Mouse (Mus musculus): Measurements from ENCODE around the gene Ms4a4c. TPM values are rescaled to one million over a fixed set of nuclear protein-coding genes. Genes with fewer than 3 reads are reported as not detected.
"Not testable (repeated sequence)": the region's sequence is repeated elsewhere in the genome, so short reads cannot be mapped to it uniquely, and the experiment has no call there.

Ms4a4c gene
- total and polyA plus RNA-seq, 2 experiments from 2014 or later = 0.94 TPM; not detected in 1

GRCm38 (mm10) chr19:11466471-11466870 lies 61.9 kb downstream of the Ms4a4c start:
- Histone ChIP-seq H3K9ac (replicated peaks; ENCODE audit: low read depth, low read length) (no peak overlapping the region), H3K4me3 (ENCODE audit: low read depth, low read length) (no peak overlapping the region), H3K36me3 (replicated peaks; ENCODE audit: control insufficient read depth, insufficient read depth, low read length) (no peaks in the 10 kb centered on the region), H3K4me1 (ENCODE audit: control insufficient read depth, insufficient read depth) (no peaks in the 10 kb centered on the region), H3K27ac (ENCODE audit: low read depth) (no peak overlapping the region), H3K27me3 (ENCODE audit: control insufficient read depth, insufficient read depth, low read length) (no peaks in the 10 kb centered on the region), H3K4me2 (ENCODE audit: low read depth, low read length) (no peak overlapping the region), H3K9me3 (replicated peaks; ENCODE audit: control insufficient read depth, low read length) (no peaks in the 10 kb centered on the region)
- TF ChIP-seq EP300 (IDR thresholded peaks at IDR 0.05; ENCODE audit: low read depth) = no peak
- TF ChIP-seq CTCF (IDR thresholded peaks at IDR 0.05; ENCODE audit: low read depth) = no peak
- ATAC-seq (ENCODE audit: insufficient read depth, low read depth) (no peak), DNase-seq (ENCODE audit: low spot score) (no peak)
- 61% methylated on average over 5 of the region's 5 CpGs for WGBS

- H3K4me1 ChIP-seq (ENCODE audit: control insufficient read depth, insufficient read depth); H3K36me3 ChIP-seq (replicated peaks; ENCODE audit: control insufficient read depth, insufficient read depth, low read length); H3K27me3 ChIP-seq (ENCODE audit: control insufficient read depth, insufficient read depth, low read length); H3K9ac ChIP-seq (replicated peaks; ENCODE audit: low read depth, low read length); H3K9me3 ChIP-seq (replicated peaks; ENCODE audit: control insufficient read depth, low read length); ATAC-seq (ENCODE audit: insufficient read depth, low read depth); H3K27ac ChIP-seq (ENCODE audit: low read depth); DNase-seq (ENCODE audit: low spot score); H3K4me2 ChIP-seq (ENCODE audit: low read depth, low read length); H3K4me3 ChIP-seq (ENCODE audit: low read depth, low read length): not testable (repeated sequence)
- WGBS = 39% methylated on average over 1 of the region's 1 CpGs
These were observed 63.8 kb downstream of the Ms4a4c start for GRCm38 (mm10) chr19:11468361-11468760.

GRCm38 (mm10) chr19:11469215-11469614 lies 64.6 kb downstream of the Ms4a4c start, which contains the start of gene Ms4a6c:
Gene Ms4a6c, plus strand, starts transcription at chr19:11469366.
- H3K4me1 ChIP-seq (ENCODE audit: control insufficient read depth, insufficient read depth); H3K36me3 ChIP-seq (replicated peaks; ENCODE audit: control insufficient read depth, insufficient read depth, low read length); H3K4me2 ChIP-seq (ENCODE audit: low read depth, low read length); H3K9me3 ChIP-seq (replicated peaks; ENCODE audit: control insufficient read depth, low read length); H3K27me3 ChIP-seq (ENCODE audit: control insufficient read depth, insufficient read depth, low read length); ATAC-seq (ENCODE audit: insufficient read depth, low read depth); H3K27ac ChIP-seq (ENCODE audit: low read depth); DNase-seq (ENCODE audit: low spot score); H3K4me3 ChIP-seq (ENCODE audit: low read depth, low read length); H3K9ac ChIP-seq (replicated peaks; ENCODE audit: low read depth, low read length): not testable (repeated sequence)
- 60% methylated on average over 4 of the region's 4 CpGs for WGBS

Other genes starting within 250 kb of the Ms4a4c start
- gene 1700025F22Rik, start 239.4 kb upstream of the Ms4a4c start, total RNA-seq (2014; rRNA removed; ENCODE audit: low replicate concordance) = not detected in 2 replicates
- gene 1700025F22Rik, start 239.4 kb upstream of the Ms4a4c start, polyA plus RNA-seq (2015; fragmentation: Nextera tagmentation; extraction: Ambion mirVana) = not detected in 2 replicates
- not detected in 2 replicates for gene Ms4a13, start 208.0 kb upstream of the Ms4a4c start, total RNA-seq (2014; rRNA removed; ENCODE audit: low replicate concordance)
- not detected in 2 replicates for gene Ms4a13, start 208.0 kb upstream of the Ms4a4c start, polyA plus RNA-seq (2015; fragmentation: Nextera tagmentation; extraction: Ambion mirVana)
- not detected in 2 replicates for gene Ms4a12, start 172.3 kb upstream of the Ms4a4c start, total RNA-seq (2014; rRNA removed; ENCODE audit: low replicate concordance)
- gene Ms4a12, start 172.3 kb upstream of the Ms4a4c start, polyA plus RNA-seq (2015; fragmentation: Nextera tagmentation; extraction: Ambion mirVana) = not detected in 2 replicates
- gene Ms4a1, start 138.5 kb upstream of the Ms4a4c start, total RNA-seq (2014; rRNA removed; ENCODE audit: low replicate concordance) = 0.61 TPM in 1 of 2 replicates, not detected in the other
- 0.19 and 0.25 TPM in 2 replicates for gene Ms4a1, start 138.5 kb upstream of the Ms4a4c start, polyA plus RNA-seq (2015; fragmentation: Nextera tagmentation; extraction: Ambion mirVana)
- gene Ms4a5, start 120.9 kb upstream of the Ms4a4c start, total RNA-seq (2014; rRNA removed; ENCODE audit: low replicate concordance) = not detected in 2 replicates
- not detected in 2 replicates for gene Ms4a5, start 120.9 kb upstream of the Ms4a4c start, polyA plus RNA-seq (2015; fragmentation: Nextera tagmentation; extraction: Ambion mirVana)
- gene Ms4a14, start 90.3 kb upstream of the Ms4a4c start, total RNA-seq (2014; rRNA removed; ENCODE audit: low replicate concordance) = not detected in 2 replicates
- 0.03 and 0.04 TPM in 2 replicates for gene Ms4a14, start 90.3 kb upstream of the Ms4a4c start, polyA plus RNA-seq (2015; fragmentation: Nextera tagmentation; extraction: Ambion mirVana)
- gene Ms4a7, start 68.6 kb upstream of the Ms4a4c start, total RNA-seq (2014; rRNA removed; ENCODE audit: low replicate concordance) = 1.9 TPM in 1 of 2 replicates, not detected in the other
- 5.6 and 5.8 TPM in 2 replicates for gene Ms4a7, start 68.6 kb upstream of the Ms4a4c start, polyA plus RNA-seq (2015; fragmentation: Nextera tagmentation; extraction: Ambion mirVana)
- gene Ms4a4a, start 29.2 kb upstream of the Ms4a4c start, total RNA-seq (2014; rRNA removed; ENCODE audit: low replicate concordance) = 3.4 TPM in 1 of 2 replicates, not detected in the other
- gene Ms4a4a, start 29.2 kb upstream of the Ms4a4c start, polyA plus RNA-seq (2015; fragmentation: Nextera tagmentation; extraction: Ambion mirVana) = 3.2 and 3.7 TPM in 2 replicates
- gene Ms4a4b, start 38.8 kb downstream of the Ms4a4c start, total RNA-seq (2014; rRNA removed; ENCODE audit: low replicate concordance) = 0.19 TPM in 1 of 2 replicates, not detected in the other
- 0.23 and 0.30 TPM in 2 replicates for gene Ms4a4b, start 38.8 kb downstream of the Ms4a4c start, polyA plus RNA-seq (2015; fragmentation: Nextera tagmentation; extraction: Ambion mirVana)
- 1.4 and 14.5 TPM in 2 replicates for gene Ms4a6c, start 64.6 kb downstream of the Ms4a4c start, total RNA-seq (2014; rRNA removed; ENCODE audit: low replicate concordance)
- gene Ms4a6c, start 64.6 kb downstream of the Ms4a4c start, polyA plus RNA-seq (2015; fragmentation: Nextera tagmentation; extraction: Ambion mirVana) = 4.0 and 4.1 TPM in 2 replicates
- not detected in 2 replicates for gene Gm8369, start 81.2 kb downstream of the Ms4a4c start, total RNA-seq (2014; rRNA removed; ENCODE audit: low replicate concordance)
- 0.08 TPM in 1 of 2 replicates, not detected in the other for gene Gm8369, start 81.2 kb downstream of the Ms4a4c start, polyA plus RNA-seq (2015; fragmentation: Nextera tagmentation; extraction: Ambion mirVana)
- 3.5 and 15.3 TPM in 2 replicates for gene Ms4a6b, start 111.7 kb downstream of the Ms4a4c start, total RNA-seq (2014; rRNA removed; ENCODE audit: low replicate concordance)
- 2.5 and 2.8 TPM in 2 replicates for gene Ms4a6b, start 111.7 kb downstream of the Ms4a4c start, polyA plus RNA-seq (2015; fragmentation: Nextera tagmentation; extraction: Ambion mirVana)
- 1.1 and 1.8 TPM in 2 replicates for gene Ms4a4d, start 132.0 kb downstream of the Ms4a4c start, total RNA-seq (2014; rRNA removed; ENCODE audit: low replicate concordance)
- 2.8 and 3.4 TPM in 2 replicates for gene Ms4a4d, start 132.0 kb downstream of the Ms4a4c start, polyA plus RNA-seq (2015; fragmentation: Nextera tagmentation; extraction: Ambion mirVana)
- 5.3 and 14.0 TPM in 2 replicates for gene Ms4a6d, start 200.1 kb downstream of the Ms4a4c start, total RNA-seq (2014; rRNA removed; ENCODE audit: low replicate concordance)
- gene Ms4a6d, start 200.1 kb downstream of the Ms4a4c start, polyA plus RNA-seq (2015; fragmentation: Nextera tagmentation; extraction: Ambion mirVana) = 3.0 and 3.2 TPM in 2 replicates
- gene Ms4a2, start 218.9 kb downstream of the Ms4a4c start, total RNA-seq (2014; rRNA removed; ENCODE audit: low replicate concordance) = not detected in 2 replicates
- gene Ms4a2, start 218.9 kb downstream of the Ms4a4c start, polyA plus RNA-seq (2015; fragmentation: Nextera tagmentation; extraction: Ambion mirVana) = 0.15 and 0.18 TPM in 2 replicates
- gene Ms4a3, start 236.1 kb downstream of the Ms4a4c start, total RNA-seq (2014; rRNA removed; ENCODE audit: low replicate concordance) = 2.7 TPM in 1 of 2 replicates, not detected in the other
- gene Ms4a3, start 236.1 kb downstream of the Ms4a4c start, polyA plus RNA-seq (2015; fragmentation: Nextera tagmentation; extraction: Ambion mirVana) = not detected in 2 replicates

All from heart, postnatal 0 days (tissue).